Mouse (Mus musculus) CH12.LX (cell line): ENCODE measurements at regions not wholly inside any gene's neighbourhood (a gene's known extent, or its start where the extent isn't known, plus 50 kb on each side); places are given as distances from the start of the nearest gene placed in this dataset.

Experiments
- DNase-seq: peaks from one replicate; pipeline ENCODE4 v3.0.0-alpha.2; 2013; ENCODE audit errors: extremely low read depth
- H3K27ac ChIP-seq: 2 replicates; pipeline ENCODE4 v1.5.1; 2012; ENCODE audit warnings: low read depth, mild to moderate bottlenecking, control low read depth, moderate library complexity; ENCODE audit not compliant: insufficient read depth
- H3K27me3 ChIP-seq: replicated peaks from 2 replicates; pipeline ENCODE3; 2012; ENCODE audit warnings: inconsistent platforms
- H3K36me3 ChIP-seq, 2 experiments: replicated peaks in 1 of 2; 2 replicates each; pipeline versions ENCODE3 to v1.6.1; 2012; ENCODE audit warnings: inconsistent platforms in 1 of 2, low read length in 1 of 2, mild to moderate bottlenecking in 1 of 2, mixed read lengths in 1 of 2, moderate library complexity in 1 of 2; ENCODE audit not compliant: control insufficient read depth in 1 of 2, insufficient read depth in 1 of 2
- H3K4me1 ChIP-seq, 2 experiments: 2 replicates each; pipeline ENCODE4 v1.6.1; 2012; ENCODE audit warnings: inconsistent platforms in 1 of 2, moderate library complexity in 1 of 2; ENCODE audit not compliant: insufficient read depth in 2 of 2, control insufficient read depth in 1 of 2
- H3K4me2 ChIP-seq: 2 replicates; pipeline ENCODE4 v1.6.1; 2012; ENCODE audit warnings: low read depth, mild to moderate bottlenecking, control low read depth; ENCODE audit not compliant: poor library complexity, insufficient read depth, severe bottlenecking
- H3K4me3 ChIP-seq, 3 experiments: fragments of 150-350 bp in 1 of 3; sonication (generic) in 1 of 3; replicated peaks in 1 of 3; 2 replicates each; pipeline versions ENCODE3 to v1.5.1; 2011 to 2012; ENCODE audit warnings: low read depth in 2 of 3, low read length in 2 of 3, mild to moderate bottlenecking in 2 of 3, moderate library complexity in 2 of 3, control low read depth in 1 of 3, improper control_type of control experiment in 1 of 3, inconsistent platforms in 1 of 3, mixed read lengths in 1 of 3; ENCODE audit not compliant: poor library complexity in 1 of 3
- H3K79me2 ChIP-seq: replicated peaks from 2 replicates; pipeline ENCODE4 v1.6.1; 2012; ENCODE audit warnings: mild to moderate bottlenecking, moderate library complexity; ENCODE audit not compliant: control insufficient read depth, poor library complexity, insufficient read depth, severe bottlenecking; ENCODE audit errors: extremely low read depth
- H3K9ac ChIP-seq: 2 replicates; pipeline ENCODE4 v1.6.1; 2012; ENCODE audit warnings: low read depth, mild to moderate bottlenecking, control low read depth, moderate library complexity; ENCODE audit not compliant: insufficient read depth
- H3K9me3 ChIP-seq: replicated peaks from 2 replicates; pipeline ENCODE3; 2012; ENCODE audit warnings: low read length, inconsistent platforms, mixed read lengths
- BHLHE40 ChIP-seq: IDR thresholded peaks from 2 replicates; pipeline ENCODE4 v1.6.1; 2011; ENCODE audit warnings: mild to moderate bottlenecking, low read depth, low read length, improper control_type of control experiment
- CHD1 ChIP-seq: IDR thresholded peaks from 2 replicates; pipeline ENCODE4 v1.6.1; 2012; ENCODE audit warnings: low read depth, low read length, improper control_type of control experiment, inconsistent platforms
- E2F4 ChIP-seq: IDR thresholded peaks from 2 replicates; pipeline ENCODE4 v1.6.1; 2011; ENCODE audit warnings: low read depth, low read length, improper control_type of control experiment; ENCODE audit not compliant: insufficient replicate concordance
- EP300 ChIP-seq: IDR thresholded peaks from 2 replicates; pipeline ENCODE4 v1.6.1; 2011; ENCODE audit warnings: low read length, improper control_type of control experiment
- ETS1 ChIP-seq: conservative IDR thresholded peaks from 2 replicates; pipeline ENCODE4 v1.6.1; 2012; ENCODE audit warnings: low read depth, mild to moderate bottlenecking, inconsistent platforms, low read length, improper control_type of control experiment, moderate library complexity
- IRF4 ChIP-seq: IDR thresholded peaks from 2 replicates; pipeline ENCODE4 v1.6.1; 2014; ENCODE audit warnings: low read depth, mild to moderate bottlenecking, inconsistent platforms, low read length, improper control_type of control experiment
- JUND ChIP-seq: conservative IDR thresholded peaks from 2 replicates; pipeline ENCODE4 v1.6.1; 2011; ENCODE audit warnings: low read depth, low read length, improper control_type of control experiment
- MAFK ChIP-seq: IDR thresholded peaks from 2 replicates; pipeline ENCODE4 v1.6.1; 2011; ENCODE audit warnings: low read length, improper control_type of control experiment; ENCODE audit not compliant: insufficient replicate concordance
- MEF2A ChIP-seq: IDR thresholded peaks from 2 replicates; pipeline ENCODE4 v1.6.1; 2014; ENCODE audit warnings: low read depth, mild to moderate bottlenecking, inconsistent platforms, low read length, improper control_type of control experiment, borderline replicate concordance
- NELFE ChIP-seq: IDR thresholded peaks from 2 replicates; pipeline ENCODE4 v1.6.1; 2011; ENCODE audit warnings: low read depth, low read length, improper control_type of control experiment
- NRF1 ChIP-seq: IDR thresholded peaks from 2 replicates; pipeline ENCODE4 v1.6.1; 2014; ENCODE audit warnings: low read depth, mild to moderate bottlenecking, inconsistent platforms, low read length, improper control_type of control experiment, moderate library complexity
- POLR2AphosphoS2 ChIP-seq: IDR thresholded peaks from 2 replicates; pipeline ENCODE4 v1.6.1; 2011; ENCODE audit warnings: low read depth, low read length, improper control_type of control experiment
- RAD21 ChIP-seq: IDR thresholded peaks from 2 replicates; pipeline ENCODE4 v1.6.1; 2011; ENCODE audit warnings: low read depth, mild to moderate bottlenecking, low read length, improper control_type of control experiment, moderate library complexity
- SIN3A ChIP-seq: IDR thresholded peaks from 2 replicates; pipeline ENCODE4 v1.6.1; 2012; ENCODE audit warnings: low read length, improper control_type of control experiment, inconsistent platforms
- TCF12 ChIP-seq: IDR thresholded peaks from 2 replicates; pipeline ENCODE4 v1.6.1; 2014; ENCODE audit warnings: low read depth, mild to moderate bottlenecking, inconsistent platforms, low read length, improper control_type of control experiment
- UBTF ChIP-seq: IDR thresholded peaks from 2 replicates; pipeline ENCODE4 v1.6.1; 2012; ENCODE audit warnings: low read depth, mild to moderate bottlenecking, inconsistent platforms, low read length, improper control_type of control experiment, moderate library complexity
- ZC3H11A ChIP-seq: IDR thresholded peaks from 2 replicates; pipeline ENCODE4 v1.6.1; 2012; ENCODE audit warnings: low read depth, mild to moderate bottlenecking, inconsistent platforms, low read length, improper control_type of control experiment
- dilution Hi-C: fragments of 300-500 bp; cut with MboI; formaldehyde crosslinking; loops from 2 replicates; pipeline ENCODE4 v1.14.3; 2020; ENCODE audit warnings: low sequenced_read_pairs; ENCODE audit not compliant: extremely low pct_unique_long_range_greater_than_20kb, extremely low pct_ligation_motif_present
- in situ Hi-C: fragments of 300-500 bp; cut with MboI; formaldehyde crosslinking; loops from 3 replicates; pipeline ENCODE4 v1.14.3; 2019; ENCODE audit warnings: low sequenced_read_pairs, low pct_ligation_motif_present, low pct_unique_long_range_greater_than_20kb, mixed read lengths

DNA sequence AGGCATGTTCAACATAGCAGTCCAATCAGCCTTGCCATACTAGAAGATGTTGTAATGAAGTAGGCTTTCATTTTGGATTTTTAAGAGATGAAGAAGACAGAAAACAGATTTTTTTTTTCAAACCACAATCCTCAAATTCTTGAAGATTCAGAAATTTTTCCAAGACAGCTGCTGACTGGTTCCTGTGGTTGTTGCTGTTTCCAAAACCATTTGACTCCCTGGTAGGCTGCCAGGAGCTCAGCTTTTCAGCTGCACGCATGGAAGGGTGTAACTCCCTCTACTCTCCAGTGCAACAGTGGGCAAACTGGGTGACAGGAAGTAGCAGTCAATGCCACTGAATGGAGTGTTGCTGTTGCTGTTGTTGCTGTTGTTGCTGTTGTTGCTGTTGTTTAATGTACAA is 72.4 kb upstream of the Tsc22d2 start:
- Histone ChIP-seq H3K4me1 (no peaks in the 10 kb centered on the region), H3K27ac (no peak overlapping the region), H3K27me3 (no peaks in the 10 kb centered on the region), H3K4me3 (no peak overlapping the region), H3K9ac (no peak overlapping the region), H3K36me3 (no peaks in the 10 kb centered on the region), H3K79me2 (no peaks in the 10 kb centered on the region), H3K4me2 (no peak overlapping the region), H3K9me3 (no peaks in the 10 kb centered on the region)
- no peak for DNase-seq
- in situ Hi-C loops (no loop called here), dilution Hi-C loops (no loop called here)
- TF ChIP-seq UBTF (no peak), CHD1 (no peak), JUND (no peak)

DNA sequence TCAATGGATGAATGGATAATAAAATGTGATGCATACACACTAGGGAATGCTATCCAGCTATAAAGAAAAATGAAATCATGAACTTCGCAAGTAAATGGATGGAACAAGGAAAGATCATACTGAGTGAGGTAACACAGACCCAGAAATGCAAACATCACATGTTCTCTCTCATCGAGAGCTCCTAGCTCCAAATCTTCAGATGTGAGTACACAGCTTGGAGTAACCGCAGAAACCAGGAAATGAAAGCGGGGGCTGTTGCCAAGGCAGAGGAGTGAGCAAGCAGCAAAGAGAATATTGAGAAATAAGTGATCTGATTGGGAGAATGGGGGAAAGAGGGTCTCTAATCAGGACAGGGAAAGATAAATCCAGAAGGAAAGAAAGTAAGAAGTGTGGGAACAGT is 52.0 kb upstream of the Tsc22d2 start:
- in situ Hi-C loops = no loop called here
- dilution Hi-C loops = no loop called here
- TF ChIP-seq MAFK (no peak), NELFE (no peak), MEF2A (no peak), EP300 (peak; percentile 38), IRF4 (peak; percentile 42; the same call in 1 of the 2 replicates)
- DNase-seq = peak; percentile 19
- Histone ChIP-seq H3K36me3 (no peaks in the 10 kb centered on the region), H3K4me2 (no peak overlapping the region), H3K27me3 (no peaks in the 10 kb centered on the region), H3K4me1 (peaks cover 3 to 4% of the 10 kb centered on the region in 2 experiments; a peak in 1 of 4 replicates), H3K9ac (no peak overlapping the region), H3K4me3 (no peak overlapping the region), H3K79me2 (no peaks in the 10 kb centered on the region), H3K9me3 (no peaks in the 10 kb centered on the region), H3K27ac (no peak overlapping the region)

- no peak overlapping the region for H3K9ac ChIP-seq
- DNase-seq = no peak
- dilution Hi-C loops = no loop called here
Measured at GRCm38 (mm10) chr3:58364526-58364925, 50.0 kb upstream of the Tsc22d2 start.

More at GRCm38 (mm10) chr3:58364526-58364925, 50.0 kb upstream of the Tsc22d2 start:
- H3K4me2 ChIP-seq = no peak overlapping the region
- no peaks in the 10 kb centered on the region for H3K9me3 ChIP-seq
- no peak for TF ChIP-seq NRF1
- no peak for TF ChIP-seq ETS1
- no peak for TF ChIP-seq RAD21
- TF ChIP-seq ZC3H11A = no peak
- TF ChIP-seq E2F4 = no peak
- no peak for TF ChIP-seq SIN3A
- TF ChIP-seq POLR2AphosphoS2 = no peak
- TF ChIP-seq BHLHE40 = no peak
- TF ChIP-seq TCF12 = no peak
- H3K27me3 ChIP-seq = no peaks in the 10 kb centered on the region
- peaks cover 3 to 4% of the 10 kb centered on the region in 2 experiments; a peak in 1 of 4 replicates for H3K4me1 ChIP-seq
- no peaks in the 10 kb centered on the region for H3K36me3 ChIP-seq
- H3K79me2 ChIP-seq = no peaks in the 10 kb centered on the region
- H3K27ac ChIP-seq = no peak overlapping the region
- in situ Hi-C loops = no loop called here
- H3K4me3 ChIP-seq = no peak overlapping the region
